Mouse (Mus musculus) G1E (cell line): Measurements from ENCODE around the gene Cotl1. TPM values are rescaled to one million over a fixed set of nuclear protein-coding genes. Genes with fewer than 3 reads are reported as not detected.
"Not testable (repeated sequence)": the region's sequence is repeated elsewhere in the genome, so short reads cannot be mapped to it uniquely, and the experiment has no call there.

Source experiments
- ATAC-seq: 2 replicates; pipeline ENCODE4 v1.8.0; 2016; ENCODE audit warnings: mild to moderate bottlenecking; ENCODE audit not compliant: insufficient number of reproducible peaks, poor library complexity, low FRiP score, severe bottlenecking; ENCODE audit errors: extremely low read depth
- DNase-seq: peaks from one replicate; pipeline ENCODE4 v3.0.0; 2012; ENCODE audit warnings: low spot score
- H3K27me3 ChIP-seq: 2 replicates; pipeline ENCODE4 v1.6.1; 2012; ENCODE audit warnings: mild to moderate bottlenecking, low read length, inconsistent platforms; ENCODE audit not compliant: insufficient read depth
- H3K36me3 ChIP-seq: replicated peaks from 2 replicates; pipeline ENCODE3; 2012; ENCODE audit warnings: mild to moderate bottlenecking, inconsistent platforms
- H3K4me1 ChIP-seq: 2 replicates; pipeline ENCODE4 v1.6.1; 2012; ENCODE audit warnings: low read depth, low read length, inconsistent platforms, mixed read lengths; ENCODE audit not compliant: insufficient read depth
- H3K4me3 ChIP-seq: 2 replicates; pipeline ENCODE4 v1.5.1; 2012; ENCODE audit warnings: low read depth, mild to moderate bottlenecking, inconsistent platforms, low read length, moderate library complexity, mixed read lengths
- H3K9me3 ChIP-seq: replicated peaks from 2 replicates; pipeline ENCODE4 v1.6.1; 2012; ENCODE audit warnings: inconsistent platforms
- CTCF ChIP-seq: IDR thresholded peaks from 2 replicates; pipeline ENCODE4 v1.5.1; 2012; ENCODE audit warnings: low read depth, low read length, inconsistent platforms, mixed read lengths
- GATA1 ChIP-seq: IDR thresholded peaks from 2 replicates; pipeline ENCODE4 v1.6.1; 2012; ENCODE audit warnings: borderline replicate concordance, low read length, inconsistent platforms, mixed read lengths
- GATA2 ChIP-seq: IDR thresholded peaks from 2 replicates; pipeline ENCODE4 v1.6.1; 2012; ENCODE audit warnings: low read depth, low read length, inconsistent platforms, borderline replicate concordance
- POLR2AphosphoS5 ChIP-seq: IDR thresholded peaks from 2 replicates; pipeline ENCODE4 v1.6.1; 2012; ENCODE audit warnings: low read depth, low read length, inconsistent platforms; ENCODE audit not compliant: insufficient replicate concordance
- TAL1 ChIP-seq: conservative IDR thresholded peaks from 2 replicates; pipeline ENCODE4 v1.6.1; 2012; ENCODE audit warnings: low read depth, low read length, inconsistent platforms, mixed read lengths
- polyA plus RNA-seq: library from polyadenylated mRNA; stranded (reverse); fragments of >175 nt; gene quantifications from 2 replicates; pipeline ENCODE4 v1.2.3, GENCODE M21; 2012
- total RNA-seq, 2 experiments: library from RNA; stranded (forward) in 1 of 2; stranded (reverse) in 1 of 2; fragments of 200-1000 nt in 1 of 2; fragments of >200 nt in 1 of 2; fragmentation: Nextera tagmentation in 1 of 2; gene quantifications; 2 replicates each; pipeline ENCODE4 v1.2.3; 2014 to 2017

Cotl1 gene
- total and polyA plus RNA-seq, 3 experiments, result 23.9 to 72.5 (median 63.4) TPM

DNA sequence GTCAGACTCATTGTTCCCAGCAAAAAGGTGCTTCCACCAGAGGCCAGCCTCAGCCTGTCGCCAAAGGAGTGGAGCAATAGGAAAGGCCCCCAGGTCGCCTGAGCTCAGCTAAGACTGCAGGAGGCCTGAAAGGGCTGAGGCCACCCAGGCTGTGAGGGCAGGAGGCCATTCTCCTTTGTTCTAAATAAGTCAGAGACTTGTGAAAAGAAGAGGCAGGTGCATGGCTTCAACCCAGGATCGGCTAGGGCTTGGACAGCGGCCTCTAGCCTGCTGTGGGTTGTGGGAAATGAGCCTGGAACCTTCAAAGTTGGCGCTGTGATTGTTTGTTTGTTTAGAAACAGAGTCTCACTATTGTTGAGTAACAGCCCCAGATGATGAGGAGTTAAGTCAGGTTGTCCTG, 13.7 kb upstream of the Cotl1 start:
- Histone ChIP-seq H3K36me3 (no peaks in the 10 kb centered on the region), H3K9me3 (peaks cover 7% of the 10 kb centered on the region), H3K4me3 (no peak overlapping the region), H3K27me3 (peaks cover 33% of the 10 kb centered on the region), H3K4me1 (no peaks in the 10 kb centered on the region)
- TF ChIP-seq TAL1, result no peak
- TF ChIP-seq POLR2AphosphoS5, result no peak
- no peak for TF ChIP-seq GATA2
- no peak for TF ChIP-seq GATA1
- TF ChIP-seq CTCF, result no peak
- ATAC-seq, result no peak
- no peak for DNase-seq

DNA sequence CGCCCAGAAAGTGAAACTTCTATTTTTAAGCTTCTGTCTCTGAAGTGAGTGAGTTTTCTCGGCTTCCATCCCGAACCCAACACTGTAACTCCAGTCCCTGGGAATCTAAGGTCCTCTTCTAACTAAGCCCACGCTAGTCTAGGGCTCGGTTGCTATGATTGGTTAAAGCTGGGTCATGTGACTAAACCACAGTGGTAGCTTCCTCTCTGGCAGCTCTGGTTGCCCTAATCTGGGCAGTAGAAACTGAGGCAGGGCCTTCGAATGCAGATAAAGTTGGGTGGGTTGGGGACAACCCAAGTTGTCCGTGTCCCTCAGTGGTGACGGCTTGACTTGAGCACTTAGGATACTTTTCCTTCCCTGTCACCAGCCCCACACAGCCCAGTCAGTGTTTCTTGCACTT, 13.2 kb upstream of the Cotl1 start:
- H3K4me3 ChIP-seq, result no peak overlapping the region
- TF ChIP-seq POLR2AphosphoS5 (no peak), GATA1 (no peak), GATA2 (no peak), CTCF (no peak), TAL1 (no peak)
- DNase-seq, result no peak

DNA sequence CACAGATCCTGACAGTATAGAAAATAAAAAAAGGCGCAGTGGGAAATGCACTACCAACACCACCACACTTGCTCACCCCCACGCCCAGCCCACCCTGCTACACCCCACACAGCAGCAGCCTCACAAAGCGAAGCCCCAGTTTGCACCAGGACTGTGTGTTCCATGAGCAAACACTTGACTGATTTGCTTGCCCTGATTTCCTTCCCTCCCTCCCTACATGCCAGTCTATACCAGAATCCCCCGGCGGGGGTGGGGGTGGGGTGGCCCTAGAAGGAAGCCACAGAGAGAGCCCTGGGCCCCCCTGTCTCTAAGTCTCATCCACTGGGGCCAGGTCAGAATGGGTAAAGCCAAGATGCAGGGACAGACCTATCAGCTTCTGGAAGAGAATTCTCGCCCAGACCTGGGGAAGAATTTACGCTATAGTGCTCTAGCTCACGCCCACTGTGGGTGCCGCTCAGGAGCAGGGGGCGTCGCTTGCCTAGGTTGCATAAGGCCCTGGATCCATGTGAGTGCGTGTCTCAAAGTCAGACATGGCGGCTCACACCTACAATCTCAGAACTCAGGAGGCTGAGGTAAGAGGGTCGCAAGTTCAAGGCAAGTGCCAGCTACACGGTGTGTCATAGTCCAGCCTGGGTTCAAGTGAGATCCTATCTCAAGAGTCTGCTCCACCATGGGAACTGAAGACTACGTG, 7.0 kb upstream of the Cotl1 start:
- DNase-seq, result no peak
- no peak for ATAC-seq
- no peaks in the 10 kb centered on the region for H3K4me1 ChIP-seq
- peaks cover 12% of the 10 kb centered on the region for H3K27me3 ChIP-seq
- no peak overlapping the region for H3K4me3 ChIP-seq
- no peaks in the 10 kb centered on the region for H3K36me3 ChIP-seq
- TF ChIP-seq GATA1 (no peak), TAL1 (no peak), CTCF (no peak), POLR2AphosphoS5 (no peak), GATA2 (no peak)
- peaks cover 8% of the 10 kb centered on the region for H3K9me3 ChIP-seq

More for the DNA sequence above, 13.2 kb upstream of the Cotl1 start:
- ATAC-seq, result no peak
- Histone ChIP-seq H3K9me3 (peaks cover 8% of the 10 kb centered on the region), H3K36me3 (no peaks in the 10 kb centered on the region), H3K4me1 (no peaks in the 10 kb centered on the region), H3K27me3 (peaks cover 28% of the 10 kb centered on the region)

DNA sequence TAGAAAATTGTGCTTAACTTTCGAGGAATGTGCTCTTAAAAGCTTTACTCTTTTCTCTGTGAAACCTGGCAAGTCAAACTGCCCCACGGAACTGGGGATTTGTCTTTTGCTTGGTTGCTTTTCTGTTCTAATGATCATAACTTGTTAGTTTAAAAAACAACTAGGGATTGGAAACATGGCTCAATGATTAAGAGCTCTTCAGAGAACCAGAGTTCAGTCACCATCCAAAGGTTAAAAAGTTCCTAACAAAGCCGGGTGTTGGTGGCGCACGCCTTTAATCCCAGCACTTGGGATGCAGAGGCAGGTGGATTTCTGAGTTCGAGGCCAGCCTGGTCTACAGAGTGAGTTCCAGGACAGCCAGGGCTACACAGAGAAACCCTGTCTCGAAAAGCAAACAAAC, 5.4 kb upstream of the Cotl1 start:
- H3K27me3 ChIP-seq, result peaks cover 12% of the 10 kb centered on the region
- not testable (repeated sequence) for DNase-seq, ATAC-seq, H3K36me3 ChIP-seq, H3K4me3 ChIP-seq, H3K9me3 ChIP-seq, H3K4me1 ChIP-seq

DNA sequence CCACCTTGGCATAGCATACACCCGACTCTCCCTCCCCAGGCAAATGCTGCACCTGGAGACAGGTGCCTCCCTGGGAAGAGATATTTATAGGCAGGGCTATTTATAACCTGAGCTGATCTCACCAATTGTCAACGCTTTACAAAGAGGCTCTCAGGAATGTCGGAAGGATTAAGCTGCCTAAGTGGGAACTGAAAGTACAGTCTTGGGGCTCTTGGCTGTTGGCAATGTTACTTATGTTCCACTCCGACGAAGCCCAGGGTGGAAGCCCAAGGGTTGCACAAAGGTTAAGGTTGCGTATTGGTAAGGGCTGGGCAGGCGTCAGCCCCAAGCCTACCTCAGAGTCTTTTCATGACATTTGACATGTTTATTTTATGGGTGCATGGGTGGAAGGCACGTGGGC, 4.2 kb upstream of the Cotl1 start:
- TF ChIP-seq GATA2 (no peak), TAL1 (no peak), CTCF (no peak), POLR2AphosphoS5 (no peak), GATA1 (no peak)
- no peaks in the 10 kb centered on the region for H3K36me3 ChIP-seq
- ATAC-seq, result no peak
- no peak for DNase-seq
- peaks cover 7% of the 10 kb centered on the region for H3K9me3 ChIP-seq
- H3K4me3 ChIP-seq, result no peak overlapping the region
- H3K27me3 ChIP-seq, result peaks cover 17% of the 10 kb centered on the region
- peaks cover 17% of the 10 kb centered on the region for H3K4me1 ChIP-seq

DNA sequence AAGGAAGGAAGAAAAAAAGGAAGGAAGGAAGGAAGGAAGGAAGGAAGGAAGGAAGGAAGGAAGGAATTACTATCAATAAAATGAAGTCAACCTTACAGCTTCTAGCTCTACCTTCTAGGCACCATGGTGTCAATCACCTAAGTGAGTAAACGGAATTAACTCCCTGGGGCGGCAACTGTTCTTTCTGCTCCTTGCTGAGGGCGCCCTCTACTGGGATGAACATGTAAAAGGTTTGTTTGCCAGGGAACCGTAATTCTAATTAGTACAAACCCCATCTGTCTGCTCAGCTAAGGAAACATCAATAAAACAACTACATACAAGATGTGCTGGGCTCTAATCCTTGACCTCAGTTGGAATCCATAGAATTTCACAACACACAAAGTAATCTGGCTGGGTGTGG, 3.1 kb upstream of the Cotl1 start:
- Histone ChIP-seq H3K4me1 (peaks cover 19% of the 10 kb centered on the region), H3K27me3 (peaks cover 23% of the 10 kb centered on the region), H3K9me3 (no peaks in the 10 kb centered on the region), H3K36me3 (no peaks in the 10 kb centered on the region), H3K4me3 (no peak overlapping the region)
- peak; percentile 61 for TF ChIP-seq CTCF
- no peak for TF ChIP-seq TAL1
- TF ChIP-seq GATA2, result no peak
- TF ChIP-seq GATA1, result no peak
- no peak for TF ChIP-seq POLR2AphosphoS5
- DNase-seq (peak; percentile 45), ATAC-seq (no peak)

DNA sequence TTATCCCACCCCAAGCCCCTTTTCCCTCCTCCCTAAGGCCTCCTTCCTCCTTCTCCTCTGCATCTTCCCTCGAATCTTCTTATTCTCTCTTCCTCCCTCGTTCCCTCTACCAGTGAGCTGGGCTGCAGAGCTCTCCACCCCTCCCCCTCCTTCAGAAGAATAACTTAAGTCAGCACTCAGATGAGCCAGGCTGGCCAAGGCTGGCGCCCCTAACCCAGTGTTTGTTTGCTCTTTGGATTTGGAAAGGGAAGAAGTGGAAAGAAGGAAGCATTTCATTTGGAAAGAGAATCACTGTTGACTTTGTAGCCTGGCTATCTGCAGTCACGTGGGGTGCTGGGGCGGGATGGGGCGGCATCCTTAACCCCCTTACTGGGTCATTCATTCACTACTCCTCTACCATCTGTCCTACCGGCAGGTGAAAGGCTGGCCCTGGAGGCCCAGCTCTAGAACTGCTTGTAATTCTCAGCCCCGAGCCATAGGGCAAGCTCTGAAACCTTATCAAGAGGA, 614 bp upstream of the Cotl1 start:
- Histone ChIP-seq H3K27me3 (peaks cover 36% of the 10 kb centered on the region), H3K9me3 (no peaks in the 10 kb centered on the region), H3K4me3 (peak overlapping the region; percentile 78; the same call in 1 of the 2 replicates), H3K36me3 (no peaks in the 10 kb centered on the region), H3K4me1 (peaks cover 22% of the 10 kb centered on the region)
- DNase-seq (peak; percentile 17), ATAC-seq (no peak)
- TF ChIP-seq GATA1 (no peak), GATA2 (no peak), POLR2AphosphoS5 (no peak), TAL1 (no peak), CTCF (no peak)
